Mouse (Mus musculus): Measurements from ENCODE around the gene Sod1. TPM values are rescaled to one million over a fixed set of nuclear protein-coding genes. Genes with fewer than 3 reads are reported as not detected.
A peak's percentile ranks its signal among the peaks of the same experiment; 100 is the strongest.
"Not testable (repeated sequence)": the region's sequence is repeated elsewhere in the genome, so short reads cannot be mapped to it uniquely, and the experiment has no call there.

Sod1 gene
- polyA plus RNA-seq, 1 experiment: 1,524 TPM

DNA sequence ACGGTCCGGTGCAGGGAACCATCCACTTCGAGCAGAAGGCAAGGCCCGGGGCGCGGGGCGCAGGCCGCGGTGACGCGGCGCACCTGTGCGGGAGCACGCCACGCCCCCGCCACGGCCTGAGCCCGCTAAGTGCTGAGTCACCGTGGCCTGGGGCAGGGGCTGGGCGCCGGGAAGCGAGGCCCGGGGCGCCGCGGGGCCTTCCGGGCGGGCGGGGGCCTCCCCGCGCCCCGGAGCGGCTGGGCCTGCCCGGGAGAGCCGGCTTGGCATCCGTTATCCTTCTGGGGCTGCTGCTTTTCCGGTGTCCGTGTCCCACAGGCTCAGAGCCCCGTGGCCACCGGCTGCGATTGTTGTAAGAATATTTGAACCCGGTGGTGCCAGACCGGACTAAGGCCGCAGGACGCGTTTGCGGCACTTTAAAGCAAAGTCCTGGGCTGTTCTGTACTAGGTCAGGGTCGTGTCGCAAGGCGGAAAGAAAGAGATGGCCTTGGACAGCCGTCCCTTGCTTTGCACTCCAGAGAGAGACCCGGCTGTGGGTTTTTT, 408 bp downstream of the Sod1 start:
- Histone ChIP-seq H3K27ac (replicated peaks; ENCODE audit: low read depth, low read length) (peak overlapping the region; percentile 81), H3K4me1 (ENCODE audit: control insufficient read depth, insufficient read depth, insufficient read length, low read length) (peaks cover 10% of the 10 kb centered on the region), H3K4me3 (ENCODE audit: insufficient read depth, low read depth, low read length) (peak overlapping the region; percentile 86)

DNA sequence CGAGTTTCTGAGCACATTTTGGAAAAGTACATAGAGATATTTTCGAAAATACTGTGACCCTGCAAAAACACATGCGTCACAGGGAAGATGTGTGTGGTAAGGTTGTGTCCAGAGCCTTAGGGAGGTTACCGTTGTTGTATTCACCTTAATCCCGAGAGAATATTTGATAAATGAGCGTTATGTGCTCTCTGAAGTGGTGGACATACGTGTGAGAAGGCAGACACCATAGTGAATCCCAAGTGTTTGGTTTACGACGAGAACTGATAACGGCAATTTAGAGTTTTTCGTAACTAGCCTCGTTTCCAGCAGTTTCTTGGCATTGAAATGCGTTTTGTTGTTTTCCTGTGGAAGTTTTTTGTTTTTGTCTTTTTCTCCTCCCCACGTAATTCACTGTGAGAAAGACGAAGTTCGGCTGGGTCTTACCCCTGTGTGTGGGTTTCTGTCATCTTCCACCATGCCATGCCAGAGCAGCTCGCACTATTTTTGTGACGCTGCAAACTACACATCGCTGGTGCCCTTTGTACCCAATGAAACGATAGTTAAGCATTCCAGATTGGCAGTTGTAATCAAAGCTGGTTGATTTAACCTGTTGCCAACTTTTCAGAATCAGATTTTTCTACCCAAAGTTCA, 1.0 kb downstream of the Sod1 start:
- H3K27ac ChIP-seq (replicated peaks; ENCODE audit: low read depth, low read length): peak overlapping the region; percentile 81
- peak overlapping the region; percentile 86 for H3K4me3 ChIP-seq (ENCODE audit: insufficient read depth, low read depth, low read length)
- H3K4me1 ChIP-seq (ENCODE audit: control insufficient read depth, insufficient read depth, insufficient read length, low read length): peaks cover 10% of the 10 kb centered on the region

DNA sequence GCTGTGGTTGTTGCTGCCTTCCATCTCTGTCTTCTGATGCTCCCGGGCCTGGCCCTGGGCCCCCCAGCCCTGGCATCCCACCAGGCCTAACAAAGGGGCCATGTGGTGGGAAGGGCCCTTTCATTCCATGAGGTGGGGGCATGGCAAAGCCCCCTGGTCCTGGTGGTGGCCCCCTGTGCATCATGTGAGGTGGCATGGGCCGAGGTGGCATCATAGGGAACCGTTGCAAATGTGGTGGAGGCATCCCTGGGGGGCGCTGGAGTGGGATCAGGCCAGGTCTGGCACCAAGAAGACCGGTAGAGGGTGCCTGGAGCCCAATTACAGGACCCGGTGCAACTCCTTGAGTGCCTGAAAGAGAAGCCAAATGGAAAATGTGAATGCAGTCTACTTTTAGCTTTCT, 9.3 kb downstream of the Sod1 start:
- H3K4me1 ChIP-seq (ENCODE audit: control insufficient read depth, insufficient read depth, insufficient read length, low read length): no peaks in the 10 kb centered on the region
- H3K4me3 ChIP-seq (ENCODE audit: insufficient read depth, low read depth, low read length): no peak overlapping the region
- no peak overlapping the region for H3K27ac ChIP-seq (replicated peaks; ENCODE audit: low read depth, low read length)

DNA sequence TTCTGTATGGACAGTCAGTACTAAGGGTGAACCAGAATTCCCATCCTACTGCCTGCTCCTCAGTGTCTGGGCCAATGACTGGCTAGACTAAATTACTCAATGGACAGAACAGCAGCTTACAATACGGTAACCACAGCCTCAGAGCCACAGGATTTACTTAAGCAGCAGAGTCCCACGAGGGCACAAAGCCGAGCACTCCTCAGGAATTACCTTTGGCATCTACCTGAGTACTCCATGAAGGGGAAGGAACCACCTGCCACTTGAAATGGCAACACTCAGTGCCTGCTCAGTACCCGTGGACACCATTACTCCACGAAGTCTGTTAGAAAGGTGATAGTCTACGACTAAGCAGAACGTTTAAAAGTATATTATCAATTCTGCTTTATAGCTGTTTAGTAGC, 10.7 kb downstream of the Sod1 start:
- Histone ChIP-seq H3K27ac (replicated peaks; ENCODE audit: low read depth, low read length) (no peak overlapping the region), H3K4me1 (ENCODE audit: control insufficient read depth, insufficient read depth, insufficient read length, low read length) (no peaks in the 10 kb centered on the region), H3K4me3 (ENCODE audit: insufficient read depth, low read depth, low read length) (no peak overlapping the region)

DNA sequence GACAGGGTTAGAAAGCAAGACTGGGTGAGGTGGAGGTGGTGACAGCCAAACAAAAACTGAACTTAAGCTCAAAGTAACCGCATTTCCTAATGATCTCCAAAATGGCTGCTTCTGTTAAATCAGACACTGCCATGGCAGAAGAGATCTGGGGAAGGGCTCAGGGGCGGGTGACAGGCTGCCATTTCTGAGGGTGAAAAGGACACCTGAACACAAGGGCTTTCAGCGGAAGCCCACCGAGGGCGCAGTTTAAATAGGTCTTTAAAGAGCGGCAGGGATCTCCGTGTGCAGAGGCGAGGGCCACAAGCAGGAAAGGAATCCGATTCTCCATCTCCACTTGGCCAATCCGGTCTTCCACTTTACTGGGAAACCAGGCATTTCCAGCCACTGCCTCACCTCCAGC, 13.1 kb downstream of the Sod1 start:
- no peak overlapping the region for H3K27ac ChIP-seq (replicated peaks; ENCODE audit: low read depth, low read length)
- no peaks in the 10 kb centered on the region for H3K4me1 ChIP-seq (ENCODE audit: control insufficient read depth, insufficient read depth, insufficient read length, low read length)
- H3K4me3 ChIP-seq (ENCODE audit: insufficient read depth, low read depth, low read length): no peak overlapping the region

DNA sequence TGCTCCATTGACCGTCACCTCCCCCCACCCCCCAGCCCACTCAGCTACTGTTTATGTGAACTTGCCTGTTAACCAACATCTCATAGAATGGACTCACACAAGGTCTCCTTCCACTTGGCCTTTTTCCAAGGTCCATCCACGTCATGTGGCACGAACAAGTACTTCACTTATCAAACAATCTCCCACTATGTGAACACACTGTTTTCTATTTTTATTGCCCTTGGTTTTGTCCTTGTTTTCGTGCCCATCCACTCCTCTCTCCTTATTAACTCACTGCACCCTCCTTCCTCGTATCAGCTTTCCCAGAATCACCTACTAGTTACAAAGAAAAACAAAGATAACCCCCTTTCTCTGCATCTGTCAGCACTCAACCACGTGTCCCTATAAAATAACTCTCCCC, 14.1 kb downstream of the Sod1 start:
- Histone ChIP-seq H3K4me1 (ENCODE audit: control insufficient read depth, insufficient read depth, insufficient read length, low read length) (no peaks in the 10 kb centered on the region), H3K4me3 (ENCODE audit: insufficient read depth, low read depth, low read length) (no peak overlapping the region), H3K27ac (replicated peaks; ENCODE audit: low read depth, low read length) (no peak overlapping the region)

DNA sequence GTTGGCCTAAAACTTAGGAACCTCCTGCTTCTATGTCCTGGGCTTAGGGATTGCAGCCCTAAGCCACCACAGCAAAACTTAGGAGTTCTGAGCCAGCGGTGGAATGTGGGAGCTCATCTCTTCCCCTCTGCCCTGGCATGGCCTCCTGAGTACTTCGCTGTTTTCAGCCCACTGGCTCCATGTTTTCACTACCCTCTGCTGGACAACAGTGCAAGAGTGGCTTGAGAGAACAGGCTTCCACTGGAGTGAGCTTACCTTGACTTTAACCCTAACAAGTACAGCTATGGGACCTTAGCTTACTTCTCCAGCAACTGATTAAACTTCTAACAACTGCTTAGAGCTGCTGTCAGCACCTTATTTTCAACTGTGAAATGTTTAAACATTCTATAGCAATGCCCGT, 14.6 kb downstream of the Sod1 start:
- Histone ChIP-seq H3K27ac (replicated peaks; ENCODE audit: low read depth, low read length) (no peak overlapping the region), H3K4me1 (ENCODE audit: control insufficient read depth, insufficient read depth, insufficient read length, low read length) (no peaks in the 10 kb centered on the region), H3K4me3 (ENCODE audit: insufficient read depth, low read depth, low read length) (no peak overlapping the region)

DNA sequence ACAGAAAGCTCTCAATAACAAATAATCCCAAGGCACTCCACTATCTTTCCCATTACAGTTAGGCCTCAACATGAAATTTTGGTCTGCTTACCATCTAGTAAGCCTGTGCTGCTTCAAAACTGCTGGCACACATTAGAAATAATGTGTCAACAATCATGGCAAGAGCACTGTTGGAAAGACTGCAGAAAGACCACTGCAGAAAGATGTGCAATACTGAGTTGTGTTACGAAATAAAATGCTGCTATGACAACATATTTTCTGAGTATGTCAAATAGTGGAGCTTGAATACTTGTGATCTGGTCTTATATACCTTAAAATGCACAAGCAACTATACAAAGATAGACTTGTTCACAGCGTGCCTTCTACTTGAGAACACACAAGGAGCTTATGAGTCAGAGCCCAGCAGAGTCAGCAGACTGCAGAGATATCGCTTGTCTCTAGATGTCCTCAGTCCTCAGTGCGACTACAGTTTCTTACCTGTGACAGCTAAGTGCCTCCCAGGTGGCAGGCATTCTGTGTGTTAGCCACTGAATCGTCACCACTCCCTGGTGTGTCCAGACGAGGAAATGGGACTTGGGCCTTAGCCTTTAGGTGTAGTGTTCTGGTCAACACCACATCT, 18.7 kb downstream of the Sod1 start:
- H3K4me1 ChIP-seq (ENCODE audit: control insufficient read depth, insufficient read depth, insufficient read length, low read length): no peaks in the 10 kb centered on the region
- no peak overlapping the region for H3K27ac ChIP-seq (replicated peaks; ENCODE audit: low read depth, low read length)
- H3K4me3 ChIP-seq (ENCODE audit: insufficient read depth, low read depth, low read length): no peak overlapping the region

DNA sequence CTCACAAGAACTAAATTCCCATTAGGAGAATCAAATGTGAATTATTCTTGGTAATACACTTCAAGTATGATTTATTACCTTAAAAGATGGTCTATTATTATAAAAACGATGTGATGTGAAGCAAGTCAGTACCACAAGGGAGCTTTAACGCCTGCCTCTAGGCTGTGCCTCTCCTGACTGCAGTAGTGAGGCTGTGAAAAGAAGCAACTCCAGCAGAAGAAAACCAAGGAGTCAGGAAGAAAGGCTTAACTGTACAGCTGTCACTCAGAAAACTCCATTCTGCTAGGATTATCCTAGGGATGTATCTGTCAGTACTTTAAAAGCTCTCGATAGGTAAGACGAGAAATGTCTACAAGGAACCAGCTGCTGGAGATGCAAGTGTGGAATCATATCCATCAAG, 21.3 kb downstream of the Sod1 start:
- Histone ChIP-seq H3K4me1 (ENCODE audit: control insufficient read depth, insufficient read depth, insufficient read length, low read length) (no peaks in the 10 kb centered on the region), H3K27ac (replicated peaks; ENCODE audit: low read depth, low read length) (no peak overlapping the region)

DNA sequence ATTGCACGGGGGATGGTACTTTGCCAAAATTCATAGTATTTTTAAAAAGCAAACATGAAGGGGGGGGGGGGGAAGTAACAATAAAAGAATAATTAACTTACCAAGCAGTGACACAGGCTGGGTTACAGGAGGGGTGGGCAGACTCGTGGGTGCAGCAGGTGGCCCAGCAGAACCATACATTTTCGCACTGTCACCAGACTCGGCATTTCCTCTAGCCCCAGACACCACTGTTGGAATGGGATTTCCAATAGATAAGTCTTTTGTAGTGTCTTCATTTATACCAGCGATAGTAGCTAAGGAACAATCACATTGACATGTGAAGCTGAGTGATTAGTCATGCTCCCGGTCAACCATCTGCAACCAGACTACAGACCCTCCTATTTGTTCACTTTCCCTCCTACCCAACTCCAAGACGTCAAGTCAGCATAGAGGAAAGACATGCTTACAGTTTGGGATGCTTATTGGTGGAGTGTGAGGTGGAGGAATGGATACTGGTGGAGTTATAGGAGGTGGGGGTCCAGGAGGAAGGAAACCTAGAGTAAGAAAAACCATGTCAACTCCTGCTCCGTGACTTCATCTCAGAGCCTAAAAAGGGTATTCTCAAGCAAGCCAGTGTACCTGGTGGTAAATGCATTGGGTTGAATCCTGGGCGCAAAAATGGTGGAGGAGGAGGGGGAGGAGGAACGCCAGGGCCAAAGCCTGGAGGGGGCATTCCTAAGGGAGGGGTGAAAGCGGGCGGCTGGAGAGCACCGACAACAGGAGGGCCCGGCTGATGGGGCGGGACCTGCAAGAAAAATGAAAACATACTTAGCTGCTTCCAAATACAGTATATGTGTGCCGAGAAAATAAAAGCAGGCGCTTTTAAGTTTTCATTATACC, 22.1 kb downstream of the Sod1 start:
- Histone ChIP-seq H3K4me3 (ENCODE audit: insufficient read depth, low read depth, low read length) (no peak overlapping the region), H3K27ac (replicated peaks; ENCODE audit: low read depth, low read length) (no peak overlapping the region), H3K4me1 (ENCODE audit: control insufficient read depth, insufficient read depth, insufficient read length, low read length) (no peaks in the 10 kb centered on the region)

More for the DNA sequence above, 21.3 kb downstream of the Sod1 start:
- H3K4me3 ChIP-seq (ENCODE audit: insufficient read depth, low read depth, low read length): no peak overlapping the region

DNA sequence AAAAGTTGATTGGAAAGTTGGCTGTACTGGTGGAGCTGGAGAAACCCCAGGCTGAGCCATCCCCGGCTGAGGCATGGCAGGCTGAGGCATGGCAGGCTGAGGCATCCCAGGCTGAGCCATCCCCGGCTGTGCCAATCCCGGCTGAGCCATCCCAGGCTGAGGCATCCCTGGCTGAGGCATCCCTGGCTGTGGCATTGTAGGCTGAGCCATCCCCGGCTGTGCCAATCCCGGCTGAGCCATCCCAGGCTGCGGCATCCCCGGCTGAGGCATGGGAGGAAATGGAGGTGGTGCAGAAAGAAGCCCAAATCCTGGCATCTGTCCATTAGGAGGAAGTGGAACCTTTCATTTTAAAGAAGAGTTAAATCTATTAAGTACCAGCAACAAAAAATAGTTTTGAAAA, 29.5 kb downstream of the Sod1 start:
- H3K4me3 ChIP-seq (ENCODE audit: insufficient read depth, low read depth, low read length): no peak overlapping the region
- no peaks in the 10 kb centered on the region for H3K4me1 ChIP-seq (ENCODE audit: control insufficient read depth, insufficient read depth, insufficient read length, low read length)
- no peak overlapping the region for H3K27ac ChIP-seq (replicated peaks; ENCODE audit: low read depth, low read length)

DNA sequence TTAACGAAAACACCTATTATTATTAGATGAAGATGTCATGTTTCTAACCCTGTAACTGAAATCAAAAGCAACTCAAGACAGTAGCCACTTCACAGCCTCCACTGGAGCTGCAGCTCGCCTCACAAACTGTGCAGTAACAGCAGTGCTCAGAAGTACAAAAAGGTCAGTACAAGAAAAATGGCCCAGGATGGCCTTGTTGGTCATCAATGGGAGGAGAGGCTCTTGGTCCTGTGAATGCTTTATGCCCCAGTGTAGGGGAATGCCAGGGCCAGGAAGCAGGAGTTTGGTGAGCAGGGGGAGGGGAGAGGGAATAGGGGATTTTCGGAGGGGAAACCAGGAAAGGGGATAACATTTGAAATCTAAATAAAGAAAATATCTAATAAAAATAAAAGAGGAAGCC, 30.7 kb downstream of the Sod1 start:
- H3K4me1 ChIP-seq (ENCODE audit: control insufficient read depth, insufficient read depth, insufficient read length, low read length); H3K27ac ChIP-seq (replicated peaks; ENCODE audit: low read depth, low read length); H3K4me3 ChIP-seq (ENCODE audit: insufficient read depth, low read depth, low read length): not testable (repeated sequence)

DNA sequence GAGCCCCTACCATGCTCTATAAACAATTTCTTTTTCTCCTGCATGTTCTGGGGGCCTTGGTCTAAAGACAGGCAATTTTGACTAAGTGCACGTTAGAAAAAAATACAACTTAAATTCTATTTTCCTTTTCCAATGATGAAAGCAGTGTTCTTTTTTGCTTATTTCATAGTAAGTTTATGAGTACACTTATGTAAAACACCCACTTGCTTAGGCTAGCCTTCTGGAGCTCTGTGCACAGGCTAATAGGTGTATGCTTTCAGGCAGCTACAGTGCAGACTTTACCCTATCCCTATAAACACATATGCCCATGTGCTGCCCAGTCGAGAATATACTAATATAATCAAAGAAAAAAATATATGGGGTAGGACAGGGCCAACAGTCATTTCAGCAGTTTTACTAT, 32.0 kb downstream of the Sod1 start:
- Histone ChIP-seq H3K4me1 (ENCODE audit: control insufficient read depth, insufficient read depth, insufficient read length, low read length) (no peaks in the 10 kb centered on the region), H3K27ac (replicated peaks; ENCODE audit: low read depth, low read length) (no peak overlapping the region), H3K4me3 (ENCODE audit: insufficient read depth, low read depth, low read length) (no peak overlapping the region)

DNA sequence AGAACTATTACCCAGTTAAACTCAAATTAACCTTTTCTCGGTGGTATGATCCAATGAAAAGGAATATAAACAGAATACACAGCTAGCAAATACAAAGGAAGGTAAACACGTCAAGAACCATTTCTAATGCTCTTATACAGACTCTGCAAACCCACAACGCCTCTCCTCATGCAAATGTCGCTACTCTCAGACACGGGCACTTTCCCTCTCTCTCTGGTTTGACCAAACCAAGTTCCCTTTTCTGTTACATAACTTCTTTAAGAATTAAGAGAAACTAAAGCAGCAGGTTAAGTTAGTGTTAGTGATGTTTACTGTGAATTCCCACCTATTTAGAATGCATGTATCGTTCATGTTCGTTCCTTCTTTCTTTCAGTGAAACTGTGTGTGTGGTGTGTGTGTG, 38.4 kb downstream of the Sod1 start:
- Histone ChIP-seq H3K4me3 (ENCODE audit: insufficient read depth, low read depth, low read length) (no peak overlapping the region), H3K27ac (replicated peaks; ENCODE audit: low read depth, low read length) (no peak overlapping the region), H3K4me1 (ENCODE audit: control insufficient read depth, insufficient read depth, insufficient read length, low read length) (peaks cover 1% of the 10 kb centered on the region)

DNA sequence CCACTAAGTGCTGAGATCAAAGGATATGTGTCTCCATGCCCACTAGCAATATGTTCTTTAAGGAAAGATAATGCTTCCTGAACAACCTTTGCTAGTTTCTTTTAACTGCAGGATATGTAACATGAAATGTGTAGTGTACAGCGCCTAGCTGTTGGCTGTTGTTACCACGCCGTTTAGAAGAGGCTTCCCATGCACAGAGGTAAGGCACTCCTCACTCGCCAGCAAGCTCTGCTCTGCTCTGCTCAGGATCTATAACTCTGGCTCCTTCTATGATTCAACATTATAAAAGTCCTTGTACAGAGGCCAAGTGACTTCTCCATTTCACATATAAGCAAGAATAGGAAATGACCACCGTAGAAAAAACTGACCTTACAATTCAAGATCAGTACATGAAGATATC, 39.1 kb downstream of the Sod1 start:
- H3K4me1 ChIP-seq (ENCODE audit: control insufficient read depth, insufficient read depth, insufficient read length, low read length): peaks cover 3% of the 10 kb centered on the region
- no peak overlapping the region for H3K27ac ChIP-seq (replicated peaks; ENCODE audit: low read depth, low read length)
- no peak overlapping the region for H3K4me3 ChIP-seq (ENCODE audit: insufficient read depth, low read depth, low read length)

Measured in brown adipose tissue, adult 24 weeks (tissue).